Mouse (Mus musculus): Measurements from ENCODE around the gene Prpf38b. TPM values are rescaled to one million over a fixed set of nuclear protein-coding genes. Genes with fewer than 3 reads are reported as not detected.
"Not testable (repeated sequence)": the region's sequence is repeated elsewhere in the genome, so short reads cannot be mapped to it uniquely, and the experiment has no call there.

Prpf38b gene
- polyA plus RNA-seq, 1 experiment from 2014 or later = 67.1 TPM

- ATAC-seq = no peak
- H3K4me1 ChIP-seq (replicated peaks) = no peaks in the 10 kb centered on the region
- H3K4me2 ChIP-seq (replicated peaks) = no peak overlapping the region
- WGBS = 82% methylated on average over 4 of the region's 4 CpGs
- H3K4me3 ChIP-seq (replicated peaks) = no peak overlapping the region
- H3K9me3 ChIP-seq = no peaks in the 10 kb centered on the region
- no peak overlapping the region for H3K27ac ChIP-seq
- H3K9ac ChIP-seq (replicated peaks) = no peak overlapping the region
- H3K36me3 ChIP-seq = no peaks in the 10 kb centered on the region
- no peaks in the 10 kb centered on the region for H3K27me3 ChIP-seq
Measured at GRCm38 (mm10) chr3:108892914-108893313, 18.6 kb downstream of the Prpf38b start.

GRCm38 (mm10) chr3:108892080-108892479 lies 19.4 kb downstream of the Prpf38b start:
- H3K9me3 ChIP-seq = no peaks in the 10 kb centered on the region
- 89% methylated on average over 1 of the region's 1 CpGs for WGBS

GRCm38 (mm10) chr3:108889908-108890307 lies 21.6 kb downstream of the Prpf38b start, which contains the start of gene Fndc7:
Gene Fndc7 (minus strand): TSS chr3:108890008.
- Histone ChIP-seq H3K36me3 (no peaks in the 10 kb centered on the region), H3K27ac (no peak within 1 kb of the TSS), H3K9ac (replicated peaks) (no peak within 1 kb of the TSS), H3K9me3 (no peaks in the 10 kb centered on the region), H3K4me3 (replicated peaks) (no peak within 1 kb of the TSS), H3K27me3 (no peaks in the 10 kb centered on the region), H3K4me1 (replicated peaks) (peaks cover 16% of the 10 kb centered on the region), H3K4me2 (replicated peaks) (no peak within 1 kb of the TSS)
- no peak for ATAC-seq
- 90% methylated on average over 1 of the region's 1 CpGs for WGBS

More at GRCm38 (mm10) chr3:108892080-108892479, 19.4 kb downstream of the Prpf38b start:
- no peaks in the 10 kb centered on the region for H3K36me3 ChIP-seq
- no peak for ATAC-seq
- H3K27me3 ChIP-seq = no peaks in the 10 kb centered on the region
- no peak overlapping the region for H3K9ac ChIP-seq (replicated peaks)
- H3K4me1 ChIP-seq (replicated peaks) = peaks cover 3% of the 10 kb centered on the region; the same call in 1 of the 2 replicates
- H3K4me3 ChIP-seq (replicated peaks) = no peak overlapping the region
- H3K4me2 ChIP-seq (replicated peaks) = no peak overlapping the region
- no peak overlapping the region for H3K27ac ChIP-seq

- no peak for ATAC-seq
- H3K4me1 ChIP-seq (replicated peaks) = peaks cover 21% of the 10 kb centered on the region
- H3K9me3 ChIP-seq = no peaks in the 10 kb centered on the region
- no peaks in the 10 kb centered on the region for H3K27me3 ChIP-seq
- H3K27ac ChIP-seq = no peak overlapping the region
- no peak overlapping the region for H3K4me3 ChIP-seq (replicated peaks)
- WGBS = 91% methylated on average over 3 of the region's 3 CpGs
- H3K9ac ChIP-seq (replicated peaks) = no peak overlapping the region
- H3K36me3 ChIP-seq = no peaks in the 10 kb centered on the region
- H3K4me2 ChIP-seq (replicated peaks) = no peak overlapping the region
Measured at GRCm38 (mm10) chr3:108887618-108887975, 23.9 kb downstream of the Prpf38b start.

GRCm38 (mm10) chr3:108886934-108887617 lies 24.5 kb downstream of the Prpf38b start:
- H3K27me3 ChIP-seq = no peaks in the 10 kb centered on the region
- 0 out of 2 replicates have a peak, but pooled peaks have one; percentile 27 for ATAC-seq
- H3K9ac ChIP-seq (replicated peaks) = no peak overlapping the region
- H3K36me3 ChIP-seq = no peaks in the 10 kb centered on the region
- 63% methylated on average over 12 of the region's 12 CpGs for WGBS
- no peak overlapping the region for H3K4me3 ChIP-seq (replicated peaks)
- no peak overlapping the region for H3K27ac ChIP-seq
- H3K9me3 ChIP-seq = no peaks in the 10 kb centered on the region
- H3K4me1 ChIP-seq (replicated peaks) = peaks cover 21% of the 10 kb centered on the region
- no peak overlapping the region for H3K4me2 ChIP-seq (replicated peaks)

- Histone ChIP-seq H3K9ac (replicated peaks) (no peak overlapping the region), H3K27ac (peak overlapping the region; percentile 64), H3K36me3 (no peaks in the 10 kb centered on the region), H3K4me3 (replicated peaks) (no peak overlapping the region), H3K4me1 (replicated peaks) (peaks cover 21% of the 10 kb centered on the region), H3K9me3 (no peaks in the 10 kb centered on the region), H3K4me2 (replicated peaks) (no peak overlapping the region), H3K27me3 (no peaks in the 10 kb centered on the region)
- peak; percentile 45; the same call in 1 of the 2 replicates for ATAC-seq
- 52% methylated on average over 8 of the region's 9 CpGs for WGBS
Measured at GRCm38 (mm10) chr3:108885686-108886530, 25.6 kb downstream of the Prpf38b start.

GRCm38 (mm10) chr3:108884706-108885289 lies 26.7 kb downstream of the Prpf38b start:
- Histone ChIP-seq H3K4me1 (replicated peaks) (peaks cover 21% of the 10 kb centered on the region), H3K9me3 (no peaks in the 10 kb centered on the region), H3K36me3 (no peaks in the 10 kb centered on the region), H3K27me3 (no peaks in the 10 kb centered on the region), H3K4me2 (replicated peaks) (no peak overlapping the region), H3K4me3 (replicated peaks) (no peak overlapping the region), H3K27ac (peak overlapping the region; percentile 44; the same call in 1 of the 2 replicates), H3K9ac (replicated peaks) (no peak overlapping the region)
- 48% methylated on average over 8 of the region's 8 CpGs for WGBS
- ATAC-seq = no peak

- Histone ChIP-seq H3K9ac (replicated peaks) (no peak overlapping the region), H3K27ac (no peak overlapping the region), H3K4me2 (replicated peaks) (no peak overlapping the region), H3K9me3 (no peaks in the 10 kb centered on the region), H3K36me3 (no peaks in the 10 kb centered on the region), H3K4me3 (replicated peaks) (no peak overlapping the region), H3K27me3 (no peaks in the 10 kb centered on the region), H3K4me1 (replicated peaks) (peaks cover 31% of the 10 kb centered on the region)
- WGBS = 92% methylated on average over 2 of the region's 2 CpGs
- ATAC-seq = no peak
Measured at GRCm38 (mm10) chr3:108883067-108883466, 28.5 kb downstream of the Prpf38b start.

GRCm38 (mm10) chr3:108881873-108882272 lies 29.7 kb downstream of the Prpf38b start:
- 28% methylated on average over 4 of the region's 4 CpGs for WGBS
- H3K9ac ChIP-seq (replicated peaks); H3K27ac ChIP-seq; H3K9me3 ChIP-seq; H3K36me3 ChIP-seq; H3K27me3 ChIP-seq; H3K4me3 ChIP-seq (replicated peaks); ATAC-seq; H3K4me2 ChIP-seq (replicated peaks): not testable (repeated sequence)
- peaks cover 26% of the 10 kb centered on the region for H3K4me1 ChIP-seq (replicated peaks)

- no peaks in the 10 kb centered on the region for H3K36me3 ChIP-seq
- H3K4me3 ChIP-seq (replicated peaks) = no peak overlapping the region
- no peaks in the 10 kb centered on the region for H3K27me3 ChIP-seq
- no peak overlapping the region for H3K27ac ChIP-seq
- peaks cover 18% of the 10 kb centered on the region for H3K4me1 ChIP-seq (replicated peaks)
- 80% methylated on average over 28 of the region's 28 CpGs for WGBS
- ATAC-seq = no peak
- H3K9ac ChIP-seq (replicated peaks) = no peak overlapping the region
- no peak overlapping the region for H3K4me2 ChIP-seq (replicated peaks)
- no peaks in the 10 kb centered on the region for H3K9me3 ChIP-seq
Measured at GRCm38 (mm10) chr3:108880544-108881507, 30.7 kb downstream of the Prpf38b start.

- H3K4me2 ChIP-seq (replicated peaks) = no peak overlapping the region
- H3K9ac ChIP-seq (replicated peaks) = no peak overlapping the region
- H3K4me3 ChIP-seq (replicated peaks) = no peak overlapping the region
- no peak overlapping the region for H3K27ac ChIP-seq
- no peak for ATAC-seq
- WGBS = 68% methylated on average over 5 of the region's 5 CpGs
- H3K27me3 ChIP-seq = no peaks in the 10 kb centered on the region
- H3K9me3 ChIP-seq = no peaks in the 10 kb centered on the region
- peaks cover 15% of the 10 kb centered on the region for H3K4me1 ChIP-seq (replicated peaks)
- H3K36me3 ChIP-seq = no peaks in the 10 kb centered on the region
Measured at GRCm38 (mm10) chr3:108879836-108880435, 31.6 kb downstream of the Prpf38b start.

All from midbrain, embryonic 13.5 days (tissue).